Mouse (Mus musculus) monocyte, adult 2 months (primary cell): ENCODE measurements around the gene Ccdc124.

Experiments used
- DNase-seq, 2 experiments: peaks; one replicate each; pipeline ENCODE4 v3.0.0; 2022; ENCODE audit warnings: low spot score in 2 of 2, low read depth in 1 of 2

Gene Ccdc124

GRCm38 (mm10) chr8:70849333-70849990 lies 24.3 kb downstream of the Ccdc124 start:
- no peak for DNase-seq

GRCm38 (mm10) chr8:70846371-70847154 lies 27.2 kb downstream of the Ccdc124 start:
- no peak for DNase-seq

GRCm38 (mm10) chr8:70845108-70845507 lies 28.6 kb downstream of the Ccdc124 start:
- DNase-seq, result no peak

GRCm38 (mm10) chr8:70844523-70844922 lies 29.2 kb downstream of the Ccdc124 start:
- DNase-seq, result peak; percentile 73 to 87

- no peak for DNase-seq
Observed at GRCm38 (mm10) chr8:70843941-70844340, 29.8 kb downstream of the Ccdc124 start.

- DNase-seq, result no peak
Observed at GRCm38 (mm10) chr8:70843214-70843773, 30.4 kb downstream of the Ccdc124 start.

GRCm38 (mm10) chr8:70842484-70842883 lies 31.3 kb downstream of the Ccdc124 start:
- no peak for DNase-seq

- DNase-seq, result peak; percentile 74 to 84
Observed at GRCm38 (mm10) chr8:70841147-70842072, 32.3 kb downstream of the Ccdc124 start.

GRCm38 (mm10) chr8:70840590-70840989 lies 33.1 kb downstream of the Ccdc124 start:
- DNase-seq, result no peak

GRCm38 (mm10) chr8:70839408-70840351 lies 34.1 kb downstream of the Ccdc124 start, which contains the start of gene Arrdc2:
Gene Arrdc2 (minus strand): TSS chr8:70839720.
- peak; percentile 98 to 99 for DNase-seq

GRCm38 (mm10) chr8:70838654-70839407 lies 34.9 kb downstream of the Ccdc124 start:
- no peak for DNase-seq

- no peak for DNase-seq
Observed at GRCm38 (mm10) chr8:70836666-70837065, 37.1 kb downstream of the Ccdc124 start.

GRCm38 (mm10) chr8:70834071-70834470 lies 39.7 kb downstream of the Ccdc124 start:
- DNase-seq, result no peak

GRCm38 (mm10) chr8:70833520-70833919 lies 40.2 kb downstream of the Ccdc124 start:
- no peak for DNase-seq

GRCm38 (mm10) chr8:70833018-70833482 lies 40.7 kb downstream of the Ccdc124 start:
- DNase-seq, result peak; percentile 23 to 76

- DNase-seq, result no peak
Observed at GRCm38 (mm10) chr8:70832371-70832770, 41.4 kb downstream of the Ccdc124 start.

GRCm38 (mm10) chr8:70831517-70831916 lies 42.2 kb downstream of the Ccdc124 start:
- no peak for DNase-seq

- no peak for DNase-seq
Observed at GRCm38 (mm10) chr8:70827796-70828195, 45.9 kb downstream of the Ccdc124 start.

- no peak for DNase-seq
Observed at GRCm38 (mm10) chr8:70827010-70827409, 46.7 kb downstream of the Ccdc124 start.
